Mouse (Mus musculus) midbrain, postnatal 0 days (tissue): ENCODE measurements around the gene Jmjd8. TPM values are rescaled to one million over a fixed set of nuclear protein-coding genes. Genes with fewer than 3 reads are reported as not detected.
A peak's percentile ranks its signal among the peaks of the same experiment; 100 is the strongest.
"Not testable (repeated sequence)": the region's sequence is repeated elsewhere in the genome, so short reads cannot be mapped to it uniquely, and the experiment has no call there.

ENCODE experiments used
- ATAC-seq: fragments of 200-750 bp; cut with Nextera tagmentation; 2 replicates; pipeline ENCODE4 v1.8.0; 2017; ENCODE audit warnings: moderate number of reproducible peaks, mild to moderate bottlenecking, moderate TSS enrichment, moderate library complexity; ENCODE audit not compliant: low FRiP score
- DNase-seq: peaks from one replicate; pipeline ENCODE4 v3.0.0-alpha.2; 2015; ENCODE audit warnings: low spot score
- H3K27ac ChIP-seq: fragments of 300-500 bp; sonication (generic); 2 replicates; pipeline ENCODE4 v1.5.1; 2014; ENCODE audit warnings: low read depth, mild to moderate bottlenecking, low read length, mixed read lengths
- H3K27me3 ChIP-seq: fragments of 300-500 bp; sonication (generic); 2 replicates; pipeline ENCODE4 v1.6.1; 2014; ENCODE audit warnings: low read length, control low read depth, mixed read lengths; ENCODE audit not compliant: insufficient read depth
- H3K36me3 ChIP-seq: fragments of 300-500 bp; sonication (generic); 2 replicates; pipeline ENCODE4 v1.6.1; 2014; ENCODE audit warnings: low read length, control low read depth, mixed read lengths; ENCODE audit not compliant: insufficient read depth
- H3K4me1 ChIP-seq: fragments of 300-500 bp; sonication (generic); 2 replicates; pipeline ENCODE4 v1.6.1; 2014; ENCODE audit warnings: mild to moderate bottlenecking, control low read depth, antibody characterized with exemption, low read length, mixed read lengths; ENCODE audit not compliant: insufficient read depth
- H3K4me2 ChIP-seq: fragments of 300-500 bp; sonication (generic); 2 replicates; pipeline ENCODE4 v1.6.1; 2014; ENCODE audit warnings: low read depth, mild to moderate bottlenecking, low read length, mixed read lengths; ENCODE audit not compliant: poor library complexity, severe bottlenecking
- H3K4me3 ChIP-seq: fragments of 300-500 bp; sonication (generic); 2 replicates; pipeline ENCODE4 v1.5.1; 2014; ENCODE audit warnings: low read depth, mild to moderate bottlenecking, low read length, moderate library complexity
- H3K9ac ChIP-seq: fragments of 300-500 bp; sonication (generic); replicated peaks from 2 replicates; pipeline ENCODE4 v1.6.1; 2014; ENCODE audit warnings: mild to moderate bottlenecking, low read length, moderate library complexity, mixed read lengths; ENCODE audit not compliant: poor library complexity, severe bottlenecking
- H3K9me3 ChIP-seq: fragments of 300-500 bp; sonication (generic); 2 replicates; pipeline ENCODE4 v1.6.1; 2016; ENCODE audit warnings: low read length, control low read depth
- CTCF ChIP-seq: IDR thresholded peaks from 2 replicates; pipeline ENCODE4 v1.5.1; 2016; ENCODE audit warnings: antibody characterized with exemption, mild to moderate bottlenecking
- WGBS: fragments of 180-500 bp; shearing (Covaris S2); extraction: QIAGEN DNeasy Blood & Tissue Kit; methylation state at CpG from one replicate; pipeline ENCODE4 v1.1.7; 2014; 5-methylcytosine and 5-hydroxymethylcytosine counted together
- polyA plus RNA-seq: library from polyadenylated mRNA; unstranded; fragments of >200 nt; fragmentation: Nextera tagmentation; extraction: Ambion mirVana; gene quantifications from 2 replicates; pipeline ENCODE4 v1.2.1, GENCODE M21; 2015
- total RNA-seq: library from RNA; depleted of rRNA; stranded (reverse); fragments of >200 nt; gene quantifications from 2 replicates; pipeline ENCODE4 v1.2.3, GENCODE M21; 2014

The Jmjd8 gene
- total and polyA plus RNA-seq, 2 experiments from 2014 or later: 39.1 to 45.9 TPM

- peak; percentile 88 for DNase-seq
- Histone ChIP-seq H3K4me1 (peaks cover 10% of the 10 kb centered on the region; the same call in 1 of the 2 replicates), H3K27me3 (no peaks in the 10 kb centered on the region), H3K36me3 (peaks cover 7% of the 10 kb centered on the region; the same call in 1 of the 2 replicates), H3K4me2 (peak within 1 kb of the TSS; percentile 98), H3K27ac (peak within 1 kb of the TSS; percentile 63), H3K9me3 (no peaks in the 10 kb centered on the region), H3K9ac (peak within 1 kb of the TSS; percentile 74), H3K4me3 (peak within 1 kb of the TSS; percentile 91)
- ATAC-seq: peak; percentile 78; the same call in 1 of the 2 replicates
- under 1% methylated on average over 24 of the region's 24 CpGs for WGBS
- TF ChIP-seq CTCF: peak; percentile 48
Observed at GRCm38 (mm10) chr17:25868601-25869191, 40.0 kb downstream of the Jmjd8 start, which contains the start of gene Mcrip2. Gene Mcrip2 (minus strand): TSS chr17:25868764.

- Histone ChIP-seq H3K4me3 (no peak overlapping the region), H3K9me3 (no peaks in the 10 kb centered on the region), H3K36me3 (peaks cover under 1% of the 10 kb centered on the region; the same call in 1 of the 2 replicates), H3K27ac (no peak overlapping the region), H3K27me3 (no peaks in the 10 kb centered on the region), H3K9ac (no peak overlapping the region), H3K4me1 (peaks cover 15% of the 10 kb centered on the region; the same call in 1 of the 2 replicates), H3K4me2 (no peak overlapping the region)
- ATAC-seq (no peak), DNase-seq (no peak)
- no peak for TF ChIP-seq CTCF
- 93% methylated on average over 8 of the region's 8 CpGs for WGBS
Observed at GRCm38 (mm10) chr17:25869498-25869897, 40.8 kb downstream of the Jmjd8 start.

- Histone ChIP-seq H3K4me1 (peaks cover 15% of the 10 kb centered on the region; the same call in 1 of the 2 replicates), H3K4me2 (no peak overlapping the region), H3K27me3 (no peaks in the 10 kb centered on the region), H3K36me3 (no peaks in the 10 kb centered on the region; the same call in 1 of the 2 replicates), H3K27ac (no peak overlapping the region), H3K9ac (no peak overlapping the region), H3K9me3 (no peaks in the 10 kb centered on the region), H3K4me3 (no peak overlapping the region)
- no peak for TF ChIP-seq CTCF
- DNase-seq (no peak), ATAC-seq (no peak)
- 84% methylated on average over 2 of the region's 2 CpGs for WGBS
Observed at GRCm38 (mm10) chr17:25869954-25870353, 41.3 kb downstream of the Jmjd8 start.

- H3K9ac ChIP-seq, H3K9me3 ChIP-seq, H3K36me3 ChIP-seq, H3K27me3 ChIP-seq, H3K27ac ChIP-seq, H3K4me2 ChIP-seq, H3K4me3 ChIP-seq, ATAC-seq, DNase-seq: not testable (repeated sequence)
- H3K4me1 ChIP-seq: peaks cover 20% of the 10 kb centered on the region
Observed at GRCm38 (mm10) chr17:25871566-25871965, 42.9 kb downstream of the Jmjd8 start.

- H3K27ac ChIP-seq: no peak overlapping the region
- no peak overlapping the region for H3K4me3 ChIP-seq
- H3K4me1 ChIP-seq: peaks cover 23% of the 10 kb centered on the region
- no peaks in the 10 kb centered on the region for H3K27me3 ChIP-seq
- peaks cover 1% of the 10 kb centered on the region; the same call in 1 of the 2 replicates for H3K36me3 ChIP-seq
- no peak for ATAC-seq
- no peaks in the 10 kb centered on the region for H3K9me3 ChIP-seq
- no peak overlapping the region for H3K9ac ChIP-seq
- TF ChIP-seq CTCF: no peak
- WGBS: 93% methylated on average over 3 of the region's 3 CpGs
- DNase-seq: no peak
- no peak overlapping the region for H3K4me2 ChIP-seq
Observed at GRCm38 (mm10) chr17:25872676-25873075, 44.0 kb downstream of the Jmjd8 start.

- Histone ChIP-seq H3K4me3 (peak overlapping the region; percentile 76; the same call in 1 of the 2 replicates), H3K36me3 (peaks cover 10% of the 10 kb centered on the region; the same call in 1 of the 2 replicates), H3K27ac (peak overlapping the region; percentile 98; the same call in 1 of the 2 replicates), H3K4me1 (peaks cover 21% of the 10 kb centered on the region), H3K9ac (peak overlapping the region; percentile 89; the same call in 1 of the 2 replicates), H3K4me2 (peak overlapping the region; percentile 85), H3K27me3 (no peaks in the 10 kb centered on the region), H3K9me3 (no peaks in the 10 kb centered on the region)
- ATAC-seq (no peak), DNase-seq (no peak)
- WGBS: 81% methylated on average over 11 of the region's 11 CpGs
- no peak for TF ChIP-seq CTCF
Observed at GRCm38 (mm10) chr17:25873405-25874147, 44.9 kb downstream of the Jmjd8 start.
